Mouse (Mus musculus): Measurements from ENCODE around the gene Psmc3ip. TPM values are rescaled to one million over a fixed set of nuclear protein-coding genes. Genes with fewer than 3 reads are reported as not detected.

Psmc3ip gene
- polyA plus RNA-seq, 1 experiment from 2014 or later: 30.8 TPM

DNA sequence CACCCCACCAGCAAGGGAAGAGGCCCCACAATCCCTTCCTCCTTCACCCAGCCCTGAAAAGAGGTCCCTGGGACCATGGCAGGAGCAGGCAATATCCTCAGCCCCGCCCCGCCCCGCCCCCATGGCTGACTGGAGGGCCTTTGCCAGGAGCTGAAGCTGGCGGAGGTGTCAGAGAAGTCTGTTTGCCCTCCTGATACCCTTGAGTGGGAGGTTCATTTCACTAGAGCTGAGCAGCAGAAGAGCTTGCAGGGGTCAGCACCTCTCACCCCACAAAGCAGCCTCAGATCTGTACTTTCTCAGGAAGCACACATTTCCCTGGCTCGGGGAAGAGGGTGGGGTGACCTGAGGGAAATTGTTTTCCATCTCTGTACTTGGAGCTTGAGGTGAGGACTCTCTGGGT lies 36.5 kb downstream of the Psmc3ip start:
- no peaks in the 10 kb centered on the region for H3K4me1 ChIP-seq (replicated peaks)
- H3K27ac ChIP-seq: no peak overlapping the region
- 65% methylated on average over 5 of the region's 5 CpGs for WGBS
- no peaks in the 10 kb centered on the region for H3K27me3 ChIP-seq
- H3K4me2 ChIP-seq (replicated peaks): no peak overlapping the region
- peak overlapping the region; percentile 19; the same call in 1 of the 2 replicates for H3K9ac ChIP-seq (replicated peaks)
- no peak for ATAC-seq
- H3K36me3 ChIP-seq: peaks cover 95% of the 10 kb centered on the region
- no peaks in the 10 kb centered on the region for H3K9me3 ChIP-seq
- H3K4me3 ChIP-seq (replicated peaks): no peak overlapping the region

DNA sequence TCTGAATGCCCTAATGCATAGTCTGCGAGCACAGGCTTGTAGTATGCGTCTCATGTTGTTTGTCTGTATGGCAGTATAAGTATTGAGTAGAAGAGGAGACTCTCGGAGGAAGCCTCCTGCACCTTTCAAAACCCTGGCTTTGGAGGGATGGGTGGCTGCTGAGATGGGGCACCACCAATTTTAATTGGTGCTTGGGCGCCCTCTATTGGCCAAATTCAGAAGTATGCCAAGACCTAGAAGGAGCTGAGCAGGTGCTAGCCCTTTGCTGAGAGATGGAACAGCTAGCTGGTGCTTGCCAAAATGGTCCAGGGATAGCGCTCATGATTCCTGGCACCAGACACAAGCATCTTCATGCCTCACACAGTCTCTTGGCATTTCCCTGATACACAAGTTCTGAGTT lies 37.4 kb downstream of the Psmc3ip start:
- H3K36me3 ChIP-seq: peaks cover 95% of the 10 kb centered on the region
- H3K27me3 ChIP-seq: no peaks in the 10 kb centered on the region
- no peaks in the 10 kb centered on the region; the same call in 1 of the 2 replicates for H3K9me3 ChIP-seq
- H3K27ac ChIP-seq: no peak overlapping the region
- no peak overlapping the region for H3K4me3 ChIP-seq (replicated peaks)
- 34% methylated on average over 5 of the region's 5 CpGs for WGBS
- peak; percentile 27; the same call in 1 of the 2 replicates for ATAC-seq
- no peak overlapping the region for H3K9ac ChIP-seq (replicated peaks)
- H3K4me2 ChIP-seq (replicated peaks): no peak overlapping the region
- no peaks in the 10 kb centered on the region for H3K4me1 ChIP-seq (replicated peaks)

DNA sequence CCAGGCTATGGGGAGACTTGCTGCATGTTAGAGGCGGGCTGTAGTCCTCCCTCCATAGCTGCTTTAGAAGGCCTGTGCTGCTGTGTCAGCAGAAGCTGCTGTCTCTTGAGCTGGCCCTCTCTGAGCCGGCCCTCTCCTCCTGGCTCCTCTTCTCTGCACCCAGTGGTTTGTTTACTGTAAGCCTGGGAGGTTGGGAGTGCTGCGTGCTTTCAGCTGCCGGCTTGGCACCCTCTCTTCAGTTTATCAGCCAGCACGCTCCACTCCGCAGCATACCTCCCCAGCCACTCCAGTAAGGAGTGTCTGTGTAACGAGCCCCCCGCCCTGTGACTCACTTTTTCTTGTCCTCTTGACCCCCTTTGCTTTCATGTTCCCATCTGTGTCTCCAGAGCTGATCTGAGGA lies 38.4 kb downstream of the Psmc3ip start:
- ATAC-seq: no peak
- Histone ChIP-seq H3K27ac (no peak overlapping the region), H3K4me2 (replicated peaks) (no peak overlapping the region), H3K4me3 (replicated peaks) (no peak overlapping the region), H3K9ac (replicated peaks) (no peak overlapping the region), H3K4me1 (replicated peaks) (no peaks in the 10 kb centered on the region), H3K27me3 (no peaks in the 10 kb centered on the region), H3K36me3 (peaks cover 95% of the 10 kb centered on the region), H3K9me3 (no peaks in the 10 kb centered on the region; the same call in 1 of the 2 replicates)
- 57% methylated on average over 8 of the region's 8 CpGs for WGBS

DNA sequence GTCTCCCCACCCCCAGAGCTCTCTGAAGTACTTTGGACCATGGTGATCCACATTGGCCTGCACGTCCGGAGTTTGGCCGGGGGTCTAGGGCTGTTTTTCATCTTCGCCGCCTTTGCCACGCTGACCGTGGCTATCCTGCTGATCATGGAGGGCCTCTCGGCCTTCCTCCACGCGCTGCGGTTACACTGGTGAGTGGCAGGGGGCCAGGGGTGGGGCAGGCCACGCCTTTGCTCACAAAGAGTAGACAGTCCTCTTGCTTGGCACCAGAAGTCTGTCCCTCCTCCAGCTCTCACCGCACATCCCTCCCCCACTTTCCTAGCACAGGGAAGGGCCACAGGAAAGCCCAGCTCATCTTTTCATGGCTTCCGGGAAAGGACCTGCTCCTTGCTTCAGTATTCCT lies 39.8 kb downstream of the Psmc3ip start:
- Histone ChIP-seq H3K4me1 (replicated peaks) (no peaks in the 10 kb centered on the region), H3K27me3 (no peaks in the 10 kb centered on the region), H3K27ac (no peak overlapping the region), H3K9ac (replicated peaks) (no peak overlapping the region), H3K4me3 (replicated peaks) (no peak overlapping the region), H3K4me2 (replicated peaks) (no peak overlapping the region), H3K9me3 (no peaks in the 10 kb centered on the region; the same call in 1 of the 2 replicates), H3K36me3 (peaks cover 95% of the 10 kb centered on the region)
- 85% methylated on average over 14 of the region's 14 CpGs for WGBS
- ATAC-seq: no peak

DNA sequence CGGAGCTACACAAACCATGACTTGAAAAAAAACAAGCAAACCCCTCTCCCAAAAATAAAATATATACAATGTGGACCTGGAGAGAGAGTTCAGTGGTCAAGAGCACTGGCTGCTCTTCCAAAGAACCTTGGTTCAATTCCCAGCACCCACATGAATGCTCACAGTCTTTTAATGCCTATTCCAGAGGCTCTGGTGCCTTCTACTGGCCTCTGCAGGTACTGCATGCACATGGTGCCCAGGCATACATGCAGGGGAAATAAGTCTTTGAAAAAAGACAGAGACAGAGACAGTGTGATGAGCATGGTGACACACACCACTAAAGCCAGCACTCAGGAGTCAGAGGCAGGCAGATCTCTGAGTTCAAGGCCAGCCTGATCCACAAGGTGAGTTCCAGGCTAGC lies 41.3 kb downstream of the Psmc3ip start:
- peaks cover 94% of the 10 kb centered on the region for H3K36me3 ChIP-seq
- no peak overlapping the region for H3K4me2 ChIP-seq (replicated peaks)
- no peaks in the 10 kb centered on the region for H3K4me1 ChIP-seq (replicated peaks)
- no peak for ATAC-seq
- H3K27ac ChIP-seq: no peak overlapping the region
- no peaks in the 10 kb centered on the region for H3K27me3 ChIP-seq
- no peak overlapping the region for H3K9ac ChIP-seq (replicated peaks)
- H3K9me3 ChIP-seq: no peaks in the 10 kb centered on the region; the same call in 1 of the 2 replicates
- H3K4me3 ChIP-seq (replicated peaks): no peak overlapping the region
- 100% methylated on average over 1 of the region's 1 CpGs for WGBS

DNA sequence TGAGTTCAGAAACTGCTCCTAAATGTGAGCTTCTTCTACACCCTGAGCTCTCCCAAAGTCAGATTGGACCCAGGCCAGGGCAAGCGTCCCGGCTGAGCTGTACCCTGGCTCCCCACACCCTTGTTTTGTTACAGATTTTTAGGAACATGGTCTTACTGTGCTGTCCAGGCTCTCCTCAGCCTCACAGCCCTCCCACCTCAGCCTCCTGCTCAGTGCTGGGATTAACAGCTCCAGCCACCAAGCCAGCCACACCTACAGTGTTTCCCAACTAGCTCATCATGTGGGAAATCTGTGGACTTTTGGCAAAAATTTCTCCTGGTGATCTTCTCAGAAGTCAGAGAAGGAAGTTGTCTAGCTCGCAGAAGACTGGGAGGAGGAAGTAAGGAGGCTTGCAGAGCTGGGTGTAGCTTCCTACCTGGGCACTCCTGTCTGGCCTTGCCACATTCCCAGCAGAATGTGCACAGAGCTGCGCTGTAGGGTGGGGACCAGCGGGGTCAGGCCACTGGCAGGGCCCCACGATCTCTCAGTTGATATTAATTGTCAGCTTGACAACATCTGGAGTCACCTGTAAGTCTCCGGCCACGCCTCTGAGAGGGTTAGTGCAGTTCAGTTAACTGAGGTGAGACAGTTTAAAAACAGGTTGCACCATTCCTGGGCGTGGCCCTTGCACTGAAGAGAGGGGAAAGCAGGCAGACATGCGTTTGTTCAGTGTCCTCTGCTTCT lies 42.3 kb downstream of the Psmc3ip start:
- no peak for ATAC-seq
- no peak overlapping the region for H3K4me2 ChIP-seq (replicated peaks)
- no peak overlapping the region for H3K9ac ChIP-seq (replicated peaks)
- no peaks in the 10 kb centered on the region for H3K27me3 ChIP-seq
- WGBS: 91% methylated on average over 10 of the region's 10 CpGs
- peaks cover 94% of the 10 kb centered on the region for H3K36me3 ChIP-seq
- H3K9me3 ChIP-seq: no peaks in the 10 kb centered on the region; the same call in 1 of the 2 replicates
- no peak overlapping the region for H3K27ac ChIP-seq
- H3K4me1 ChIP-seq (replicated peaks): no peaks in the 10 kb centered on the region
- no peak overlapping the region for H3K4me3 ChIP-seq (replicated peaks)

DNA sequence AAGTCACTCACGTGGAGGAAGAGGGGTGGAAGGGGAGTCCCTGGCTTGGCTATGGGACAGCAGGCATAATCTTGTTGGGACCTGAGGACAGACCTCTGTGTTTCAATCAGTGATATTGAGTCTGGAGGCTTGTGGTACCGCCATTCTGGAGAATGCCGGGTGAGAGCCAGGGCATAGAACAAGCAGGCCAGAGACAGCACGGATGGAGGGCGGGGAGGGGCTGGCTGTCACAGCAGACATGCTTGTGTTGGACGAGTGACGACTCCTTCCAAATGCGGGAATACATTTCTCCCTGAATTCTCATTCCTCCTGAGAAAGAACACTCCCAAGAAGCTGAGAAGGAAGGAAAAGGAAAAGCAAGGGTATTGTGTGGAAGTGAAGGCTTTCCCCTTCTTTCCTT lies 43.6 kb downstream of the Psmc3ip start:
- Histone ChIP-seq H3K27ac (no peak overlapping the region), H3K4me2 (replicated peaks) (no peak overlapping the region), H3K4me3 (replicated peaks) (no peak overlapping the region), H3K36me3 (peaks cover 95% of the 10 kb centered on the region), H3K9ac (replicated peaks) (no peak overlapping the region), H3K4me1 (replicated peaks) (no peaks in the 10 kb centered on the region), H3K27me3 (no peaks in the 10 kb centered on the region), H3K9me3 (no peaks in the 10 kb centered on the region; the same call in 1 of the 2 replicates)
- no peak for ATAC-seq
- WGBS: 89% methylated on average over 8 of the region's 8 CpGs

DNA sequence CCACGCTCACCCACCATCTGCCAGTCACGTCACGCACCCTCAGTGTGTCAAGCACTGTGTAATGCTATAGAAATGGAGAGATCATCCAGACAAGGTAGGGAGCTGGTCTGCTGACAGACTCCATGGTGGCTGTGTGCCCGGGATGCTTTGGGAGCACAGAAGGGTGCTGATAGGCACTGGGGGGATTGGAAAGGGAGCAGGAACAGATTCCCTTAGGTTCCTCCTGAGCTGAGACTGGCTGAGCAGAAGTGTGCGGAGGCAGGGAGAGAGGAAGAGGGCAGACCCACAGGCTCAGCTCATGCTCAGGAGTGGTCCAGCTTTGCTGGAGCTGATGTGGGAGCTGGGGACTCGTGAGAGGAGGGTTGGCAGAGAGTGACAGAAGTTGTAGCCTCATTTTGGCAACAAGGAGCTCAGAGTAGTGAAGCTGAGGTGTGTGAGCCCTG lies 44.2 kb downstream of the Psmc3ip start:
- Histone ChIP-seq H3K36me3 (peaks cover 96% of the 10 kb centered on the region), H3K4me2 (replicated peaks) (no peak overlapping the region), H3K9ac (replicated peaks) (no peak overlapping the region), H3K4me1 (replicated peaks) (no peaks in the 10 kb centered on the region), H3K4me3 (replicated peaks) (no peak overlapping the region), H3K9me3 (no peaks in the 10 kb centered on the region; the same call in 1 of the 2 replicates), H3K27ac (no peak overlapping the region), H3K27me3 (no peaks in the 10 kb centered on the region)
- no peak for ATAC-seq
- WGBS: 83% methylated on average over 6 of the region's 6 CpGs

DNA sequence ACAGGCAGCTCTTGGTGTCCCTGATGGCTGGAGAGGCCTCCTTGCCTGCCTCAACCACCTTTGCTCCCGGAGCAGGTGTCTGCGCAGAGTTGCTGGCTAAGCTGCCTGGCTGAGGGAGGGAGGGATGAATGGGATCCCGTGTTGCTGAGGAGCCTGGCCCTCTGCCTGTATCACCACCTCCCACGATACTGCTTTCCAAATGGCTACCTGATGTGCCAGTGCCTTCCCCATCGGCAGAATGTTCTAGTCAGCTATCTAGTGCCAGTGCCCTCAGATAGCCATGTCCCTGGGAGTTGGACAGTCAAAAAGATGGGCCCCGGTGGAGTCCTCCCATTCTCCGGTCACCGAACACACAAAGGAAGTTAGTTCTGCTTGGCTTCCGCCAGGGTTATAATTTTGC lies 44.9 kb downstream of the Psmc3ip start:
- no peak for ATAC-seq
- no peaks in the 10 kb centered on the region for H3K27me3 ChIP-seq
- H3K4me2 ChIP-seq (replicated peaks): no peak overlapping the region
- H3K9ac ChIP-seq (replicated peaks): no peak overlapping the region
- no peaks in the 10 kb centered on the region; the same call in 1 of the 2 replicates for H3K9me3 ChIP-seq
- H3K4me1 ChIP-seq (replicated peaks): no peaks in the 10 kb centered on the region
- H3K27ac ChIP-seq: no peak overlapping the region
- 92% methylated on average over 9 of the region's 9 CpGs for WGBS
- peaks cover 96% of the 10 kb centered on the region for H3K36me3 ChIP-seq
- no peak overlapping the region for H3K4me3 ChIP-seq (replicated peaks)

DNA sequence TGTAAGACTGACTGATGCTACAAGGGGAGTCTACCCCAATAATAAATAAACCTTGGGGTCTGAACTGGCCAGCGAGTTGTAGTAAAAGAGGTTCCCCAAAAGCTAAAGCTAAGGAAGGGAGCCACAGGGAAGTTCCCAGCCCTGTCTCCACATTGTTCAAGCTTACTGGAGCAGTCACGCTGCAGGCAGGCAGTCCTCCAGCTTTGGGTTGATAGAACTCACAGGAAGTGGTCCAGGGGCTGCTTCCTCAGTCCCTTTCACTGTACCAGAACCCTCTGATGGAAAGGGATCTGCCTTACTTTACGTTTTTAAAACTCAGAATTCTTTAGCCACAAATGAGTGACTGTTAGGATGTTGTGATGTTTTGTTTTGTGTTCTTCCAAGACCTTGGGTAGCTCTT lies 47.7 kb downstream of the Psmc3ip start:
- Histone ChIP-seq H3K36me3 (peaks cover 98% of the 10 kb centered on the region), H3K9ac (replicated peaks) (no peak overlapping the region), H3K4me2 (replicated peaks) (no peak overlapping the region), H3K27ac (no peak overlapping the region), H3K27me3 (no peaks in the 10 kb centered on the region), H3K4me1 (replicated peaks) (no peaks in the 10 kb centered on the region), H3K4me3 (replicated peaks) (no peak overlapping the region), H3K9me3 (no peaks in the 10 kb centered on the region)
- 87% methylated on average over 3 of the region's 3 CpGs for WGBS
- ATAC-seq: no peak

DNA sequence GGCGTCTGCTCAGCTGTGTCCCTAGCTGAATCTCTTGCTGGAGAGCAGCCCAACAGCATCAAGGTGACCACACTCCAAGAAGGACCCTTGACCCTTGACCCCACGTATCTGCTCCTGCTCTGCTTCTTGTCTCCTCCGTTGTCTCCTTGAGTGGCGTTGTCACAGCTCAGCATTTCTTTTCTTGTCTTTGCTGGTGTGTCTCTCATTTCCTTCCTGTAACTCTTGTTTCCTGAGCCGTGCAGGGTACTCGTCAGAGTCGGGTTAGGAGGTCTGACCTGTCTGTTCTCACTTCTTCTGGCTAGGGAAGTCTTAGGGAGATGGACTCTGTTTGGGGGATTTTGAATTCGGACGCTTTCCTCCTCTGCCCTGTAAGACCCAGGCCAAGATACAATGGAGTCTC lies 48.8 kb downstream of the Psmc3ip start:
- H3K4me3 ChIP-seq (replicated peaks): no peak overlapping the region
- WGBS: 69% methylated on average over 9 of the region's 9 CpGs
- H3K27ac ChIP-seq: no peak overlapping the region
- ATAC-seq: no peak
- no peak overlapping the region for H3K4me2 ChIP-seq (replicated peaks)
- H3K36me3 ChIP-seq: peaks cover 98% of the 10 kb centered on the region
- H3K4me1 ChIP-seq (replicated peaks): no peaks in the 10 kb centered on the region
- no peaks in the 10 kb centered on the region for H3K9me3 ChIP-seq
- H3K27me3 ChIP-seq: no peaks in the 10 kb centered on the region
- H3K9ac ChIP-seq (replicated peaks): no peak overlapping the region

DNA sequence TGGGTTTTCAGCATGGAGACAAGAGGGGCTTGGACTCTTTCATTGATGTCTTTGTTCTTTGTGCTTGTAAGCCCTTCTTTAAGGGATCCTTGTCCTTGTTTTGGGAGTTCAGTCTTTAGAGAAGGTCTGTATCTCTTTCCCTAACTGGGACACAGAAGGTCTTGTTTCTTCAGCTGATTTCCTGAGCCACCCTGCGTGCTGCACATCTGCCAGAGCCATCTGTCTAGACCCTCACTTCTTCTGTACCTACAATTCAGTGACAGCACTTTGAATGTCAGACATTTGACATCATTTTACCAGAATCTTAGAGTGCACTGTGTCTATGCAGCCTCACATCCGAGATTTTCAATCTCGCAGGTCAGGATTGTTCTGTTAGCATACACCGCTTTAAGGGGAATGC lies 49.4 kb downstream of the Psmc3ip start:
- peaks cover 98% of the 10 kb centered on the region for H3K36me3 ChIP-seq
- H3K27me3 ChIP-seq: no peaks in the 10 kb centered on the region
- H3K4me3 ChIP-seq (replicated peaks): no peak overlapping the region
- ATAC-seq: no peak
- H3K9ac ChIP-seq (replicated peaks): no peak overlapping the region
- H3K4me2 ChIP-seq (replicated peaks): no peak overlapping the region
- H3K9me3 ChIP-seq: no peaks in the 10 kb centered on the region
- H3K4me1 ChIP-seq (replicated peaks): no peaks in the 10 kb centered on the region
- no peak overlapping the region for H3K27ac ChIP-seq
- WGBS: 92% methylated on average over 4 of the region's 4 CpGs
